Mouse (Mus musculus): ENCODE measurements around the gene Hist1h3d. TPM values are rescaled to one million over a fixed set of nuclear protein-coding genes. Genes with fewer than 3 reads are reported as not detected.
"Not testable (repeated sequence)": the region's sequence is repeated elsewhere in the genome, so short reads cannot be mapped to it uniquely, and the experiment has no call there.

The Hist1h3d gene
- polyA plus RNA-seq, 1 experiment from 2014 or later, result 1.4 TPM

DNA sequence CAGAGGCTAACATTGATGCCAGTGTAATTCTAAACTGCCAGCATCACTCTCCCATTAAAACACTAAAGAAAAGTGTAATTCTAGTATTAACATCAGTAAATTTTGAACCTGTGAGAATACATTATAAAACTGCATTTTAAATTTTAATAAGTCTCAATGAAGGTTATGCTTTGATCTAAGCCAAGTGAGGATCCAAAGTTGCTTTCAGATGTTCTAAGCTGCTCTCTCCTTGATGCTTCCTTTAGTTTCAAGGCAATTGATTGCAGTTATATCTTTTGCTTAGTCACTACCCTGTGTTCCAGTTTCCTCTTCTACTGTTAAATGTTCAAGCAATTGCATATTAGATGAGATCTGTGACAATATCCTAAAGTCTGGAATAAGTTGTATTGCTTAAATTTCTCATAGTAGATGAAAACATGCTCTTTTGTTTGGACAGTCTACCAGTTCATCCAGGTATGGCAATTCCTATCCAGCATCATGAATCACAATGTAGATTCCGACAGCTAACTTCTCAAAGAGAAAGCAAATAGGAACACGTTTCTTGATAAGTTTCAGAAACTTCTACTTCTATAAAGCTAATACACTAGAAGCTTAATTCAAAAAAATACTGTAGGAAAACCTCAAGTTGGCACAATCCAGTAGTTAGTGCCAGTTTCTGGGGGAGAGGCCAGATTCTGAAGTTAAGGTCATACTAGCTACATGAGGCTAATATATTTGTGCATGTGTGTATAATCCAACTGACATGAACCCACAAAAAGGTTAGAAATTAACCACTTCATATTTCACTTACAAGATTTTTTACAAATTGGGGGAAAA lies 3.1 kb upstream of the Hist1h3d start:
- DNase-seq (ENCODE audit: low read depth, low spot score) (no peak), ATAC-seq (no peak)
- ChIA-PET POLR2A (interaction anchor here (1.1 kb wide), 1 partner anchor 18 kb away, joined by 3 read pairs; no protein-coding TSS in a partner anchor), CTCF (no interaction called here)
- no peaks in the 10 kb centered on the region for H3K27me3 ChIP-seq
- in situ Hi-C loops (cut with MboI; ENCODE audit: low pct_unique_long_range_greater_than_20kb), result no loop called here
- TF ChIP-seq CTCF (IDR thresholded peaks at IDR 0.05), result no peak

DNA sequence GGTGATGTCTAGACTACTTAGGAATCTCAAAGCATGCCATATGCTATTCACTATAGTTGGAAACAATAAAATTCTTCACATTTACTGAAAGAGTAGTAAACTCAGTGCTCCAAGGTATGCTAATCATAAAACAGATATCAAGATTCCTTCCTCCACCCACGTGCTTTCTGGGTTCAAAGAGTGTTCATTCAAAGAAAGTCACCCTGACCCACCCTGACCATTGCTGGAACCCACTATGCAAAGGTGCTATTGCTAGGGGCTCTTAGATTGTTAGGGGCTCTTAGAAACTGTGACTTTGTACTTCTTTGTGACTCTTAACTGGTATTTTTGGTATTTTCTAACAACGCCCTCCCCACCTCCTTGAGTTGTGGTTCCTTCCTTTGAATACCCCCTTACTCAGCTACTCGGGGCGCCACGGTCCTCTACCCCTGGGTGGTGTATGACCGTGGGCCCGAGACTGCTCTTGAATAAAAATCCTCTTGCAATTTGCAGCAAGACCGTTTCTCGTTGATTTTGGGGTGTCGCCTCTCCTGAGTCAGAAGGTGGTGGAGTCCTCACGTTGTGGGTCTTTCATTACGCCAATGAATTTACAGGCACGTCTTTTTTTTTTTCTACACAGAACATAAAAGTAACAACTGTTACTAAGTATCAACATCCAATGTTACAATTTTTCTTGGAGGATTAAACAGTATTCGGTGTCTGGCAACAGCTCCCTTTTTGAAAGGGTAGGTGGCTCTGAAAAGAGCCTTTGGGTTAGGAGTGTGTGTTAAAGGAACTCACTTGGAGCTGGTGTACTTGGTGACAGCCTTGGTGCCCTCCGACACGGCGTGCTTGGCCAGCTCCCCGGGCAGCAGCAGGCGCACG lies 2.3 kb upstream of the Hist1h3d start:
- CTCF ChIA-PET; in situ Hi-C loops (cut with MboI; ENCODE audit: low pct_unique_long_range_greater_than_20kb); H3K27me3 ChIP-seq; DNase-seq (ENCODE audit: low read depth, low spot score); POLR2A ChIA-PET; ATAC-seq: not testable (repeated sequence)

DNA sequence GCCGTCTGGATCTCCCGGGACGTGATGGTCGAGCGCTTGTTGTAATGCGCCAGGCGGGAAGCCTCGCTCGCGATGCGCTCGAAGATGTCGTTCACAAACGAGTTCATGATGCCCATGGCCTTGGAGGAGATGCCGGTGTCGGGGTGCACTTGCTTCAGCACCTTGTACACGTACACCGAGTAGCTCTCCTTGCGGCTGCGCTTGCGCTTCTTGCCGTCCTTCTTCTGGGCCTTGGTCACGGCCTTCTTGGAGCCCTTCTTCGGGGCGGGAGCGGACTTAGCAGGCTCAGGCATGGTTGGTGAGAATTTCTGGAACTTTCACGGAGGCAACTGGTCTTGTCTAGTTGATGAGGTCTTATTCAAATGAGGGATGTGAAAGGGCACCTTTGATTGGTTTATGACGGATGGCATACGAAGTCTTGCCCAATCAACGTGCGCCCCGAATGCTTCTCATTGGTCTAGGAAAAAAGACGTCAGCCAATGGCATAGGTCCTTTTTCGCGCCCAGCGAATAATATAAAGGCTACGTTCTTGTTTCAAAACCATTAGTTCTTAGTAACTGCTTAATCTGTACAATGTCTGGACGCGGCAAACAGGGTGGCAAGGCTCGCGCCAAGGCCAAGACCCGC lies 1.6 kb upstream of the Hist1h3d start, which contains the start of the genes Hist1h2bf and Hist1h2ad:
TSS of gene Hist1h2bf (minus strand) at position 299 of the 627 bp plus-strand sequence.
TSS of gene Hist1h2ad (plus strand) at position 484 of the 627 bp plus-strand sequence.
- POLR2A ChIA-PET; H3K27me3 ChIP-seq; CTCF ChIA-PET; in situ Hi-C loops (cut with MboI; ENCODE audit: low pct_unique_long_range_greater_than_20kb): not testable (repeated sequence)
- DNase-seq (ENCODE audit: low read depth, low spot score) (peak; percentile 94), ATAC-seq (peak; percentile 75)

DNA sequence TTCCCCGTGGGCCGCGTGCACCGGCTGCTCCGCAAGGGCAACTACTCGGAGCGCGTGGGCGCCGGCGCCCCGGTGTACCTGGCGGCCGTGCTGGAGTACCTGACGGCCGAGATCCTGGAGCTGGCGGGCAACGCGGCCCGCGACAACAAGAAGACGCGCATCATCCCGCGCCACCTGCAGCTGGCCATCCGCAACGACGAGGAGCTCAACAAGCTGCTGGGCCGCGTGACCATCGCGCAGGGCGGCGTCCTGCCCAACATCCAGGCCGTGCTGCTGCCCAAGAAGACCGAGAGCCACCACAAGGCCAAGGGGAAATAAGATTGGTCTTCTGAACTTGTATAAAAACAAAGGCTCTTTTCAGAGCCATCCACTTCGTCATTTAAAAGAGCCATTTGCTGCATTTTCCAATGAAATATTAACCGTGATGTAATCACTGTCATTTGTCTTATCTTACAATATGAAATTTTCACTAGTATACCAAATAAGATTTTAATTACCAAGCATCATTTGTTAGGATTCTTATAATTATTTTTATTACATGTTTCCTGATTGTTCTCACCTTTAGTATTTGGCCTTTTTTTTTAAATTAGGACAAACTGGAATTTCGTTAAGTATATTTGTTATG lies 905 bp upstream of the Hist1h3d start:
- POLR2A ChIA-PET, result interaction anchor here (0.8 kb wide), 1 partner anchor 24 kb away, joined by 3 read pairs; no protein-coding TSS in a partner anchor
- CTCF ChIA-PET; DNase-seq (ENCODE audit: low read depth, low spot score); H3K27me3 ChIP-seq; ATAC-seq: not testable (repeated sequence)
- in situ Hi-C loops (cut with MboI; ENCODE audit: low pct_unique_long_range_greater_than_20kb), result loop anchor here (5.0 kb wide), 1 partner anchor 168 kb away; no protein-coding TSS in a partner anchor
- peak; percentile 17 for TF ChIP-seq CTCF (IDR thresholded peaks at IDR 0.05)

DNA sequence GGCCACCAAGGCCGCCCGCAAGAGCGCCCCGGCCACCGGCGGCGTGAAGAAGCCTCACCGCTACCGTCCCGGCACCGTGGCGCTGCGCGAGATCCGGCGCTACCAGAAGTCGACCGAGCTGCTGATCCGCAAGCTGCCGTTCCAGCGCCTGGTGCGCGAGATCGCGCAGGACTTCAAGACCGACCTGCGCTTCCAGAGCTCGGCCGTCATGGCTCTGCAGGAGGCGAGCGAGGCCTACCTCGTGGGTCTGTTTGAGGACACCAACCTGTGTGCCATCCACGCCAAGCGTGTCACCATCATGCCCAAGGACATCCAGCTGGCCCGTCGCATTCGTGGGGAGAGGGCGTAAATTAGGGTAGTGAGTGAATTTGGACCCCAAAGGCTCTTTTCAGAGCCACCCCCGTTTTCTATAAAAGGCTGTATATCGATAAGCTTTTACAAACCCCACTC lies 326 bp downstream of the Hist1h3d start:
- CTCF ChIA-PET; DNase-seq (ENCODE audit: low read depth, low spot score); H3K27me3 ChIP-seq: not testable (repeated sequence)
- peak; percentile 1 for ATAC-seq
- in situ Hi-C loops (cut with MboI; ENCODE audit: low pct_unique_long_range_greater_than_20kb), result loop anchor here (5.0 kb wide), 1 partner anchor 166 kb away; no protein-coding TSS in a partner anchor
- POLR2A ChIA-PET, result interaction anchor here (1.2 kb wide), 1 partner anchor 108 kb away, joined by 3 read pairs; the partner anchor contains the start of genes Hist1h2ac and Hist1h2bc

DNA sequence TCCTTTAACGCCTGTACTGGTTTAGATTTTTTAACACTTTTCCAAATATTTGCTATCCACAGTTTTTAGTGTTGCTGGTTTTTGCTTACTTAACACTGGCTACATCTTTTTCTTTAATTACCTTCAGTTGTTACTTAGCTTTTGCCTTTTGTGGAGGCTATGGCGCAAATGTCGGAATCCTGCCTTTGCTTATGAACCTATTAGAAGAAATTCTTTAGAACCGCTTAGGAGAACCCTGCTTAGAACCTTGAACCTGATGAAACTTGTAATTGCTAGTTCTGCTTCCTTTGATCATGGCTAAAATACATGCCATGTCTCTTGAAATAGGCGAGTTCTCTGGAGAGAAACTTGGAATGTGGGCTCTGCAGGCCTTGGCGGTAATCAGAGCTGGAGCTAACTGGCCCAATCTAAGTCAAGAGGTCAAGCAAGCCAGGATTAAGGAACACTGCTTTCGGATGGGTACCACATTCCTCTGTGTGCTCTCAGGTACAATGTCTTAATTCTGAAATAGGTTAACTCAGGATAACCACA lies 853 bp downstream of the Hist1h3d start:
- CTCF ChIA-PET, result interaction anchor here (1.2 kb wide), 1 partner anchor 11 kb away, joined by 3 read pairs; no protein-coding TSS in a partner anchor
- POLR2A ChIA-PET, result interaction anchor here (1.2 kb wide), 1 partner anchor 107 kb away, joined by 3 read pairs; the partner anchor contains the start of genes Hist1h2ac and Hist1h2bc
- in situ Hi-C loops (cut with MboI; ENCODE audit: low pct_unique_long_range_greater_than_20kb), result loop anchor here (5.0 kb wide), 1 partner anchor 166 kb away; no protein-coding TSS in a partner anchor
- no peaks in the 10 kb centered on the region for H3K27me3 ChIP-seq
- no peak for ATAC-seq
- no peak for DNase-seq (ENCODE audit: low read depth, low spot score)
- no peak for TF ChIP-seq CTCF (IDR thresholded peaks at IDR 0.05)

DNA sequence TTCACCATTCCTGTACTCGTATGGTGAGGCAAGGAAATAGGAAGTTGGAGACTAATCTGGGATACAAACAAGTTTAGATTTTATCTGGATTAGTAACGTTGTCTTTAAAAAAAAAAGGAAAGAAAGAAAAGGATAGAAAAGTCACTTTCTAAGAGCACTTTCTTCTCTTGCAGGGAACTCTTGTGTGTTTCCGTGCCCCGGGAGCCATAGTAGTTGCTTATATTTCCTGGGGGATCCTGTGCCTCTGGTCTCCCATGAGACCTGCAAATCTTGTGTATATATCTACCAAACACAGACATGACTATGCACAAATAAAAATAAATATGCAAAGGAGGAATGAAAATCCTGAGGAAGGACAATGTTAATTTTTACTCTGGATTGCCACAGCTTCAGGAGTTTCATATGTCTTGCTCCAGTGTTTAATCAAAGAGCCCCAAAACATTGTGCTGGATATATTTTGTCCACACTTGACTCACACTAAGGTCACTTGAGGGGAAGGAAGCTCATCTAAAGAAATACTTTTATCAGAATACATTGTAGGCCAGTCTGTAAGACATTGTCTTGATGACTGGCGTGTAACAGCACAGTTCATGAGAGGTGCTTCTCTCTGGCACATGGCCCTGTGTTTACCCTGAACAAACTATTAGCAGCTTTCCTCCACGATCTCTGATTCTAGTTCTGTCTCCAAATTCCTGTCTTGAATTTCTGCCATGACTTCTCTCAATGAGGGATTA lies 1.5 kb downstream of the Hist1h3d start:
- no peak for ATAC-seq

DNA sequence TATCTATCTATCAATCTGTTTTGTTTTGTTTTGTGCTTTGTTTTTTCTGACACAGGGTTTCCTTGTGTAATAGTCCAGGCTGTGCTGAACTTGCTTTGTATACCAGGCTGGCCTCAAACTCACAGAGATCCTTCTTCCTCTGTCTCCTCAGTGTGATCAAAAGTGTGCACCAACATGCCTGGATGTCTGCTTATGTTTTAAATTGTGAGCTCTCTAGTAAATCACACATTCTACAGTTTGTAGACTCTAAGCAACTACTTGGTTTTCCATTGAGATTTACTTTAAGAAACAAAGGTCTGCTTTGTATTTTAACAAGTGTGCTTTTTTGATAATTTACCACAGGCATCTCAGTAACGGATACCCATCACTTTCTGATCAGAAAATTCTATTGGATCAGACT lies 2.3 kb downstream of the Hist1h3d start:
- CTCF ChIA-PET, result no interaction called here
- no peak for TF ChIP-seq CTCF (IDR thresholded peaks at IDR 0.05)
- POLR2A ChIA-PET, result no interaction called here
- in situ Hi-C loops (cut with MboI; ENCODE audit: low pct_unique_long_range_greater_than_20kb), result loop anchor here (5.0 kb wide), 1 partner anchor 164 kb away; no protein-coding TSS in a partner anchor
- no peaks in the 10 kb centered on the region for H3K27me3 ChIP-seq
- DNase-seq (ENCODE audit: low read depth, low spot score) (no peak), ATAC-seq (no peak)

More for the DNA sequence above, 1.5 kb downstream of the Hist1h3d start:
- no peaks in the 10 kb centered on the region for H3K27me3 ChIP-seq
- TF ChIP-seq CTCF (IDR thresholded peaks at IDR 0.05), result no peak
- CTCF ChIA-PET, result interaction anchor here (1.2 kb wide), 1 partner anchor 10 kb away, joined by 3 read pairs; no protein-coding TSS in a partner anchor
- DNase-seq (ENCODE audit: low read depth, low spot score), result no peak
- in situ Hi-C loops (cut with MboI; ENCODE audit: low pct_unique_long_range_greater_than_20kb), result loop anchor here (5.0 kb wide), 1 partner anchor 165 kb away; no protein-coding TSS in a partner anchor
- POLR2A ChIA-PET, result interaction anchor here (1.2 kb wide), 1 partner anchor 107 kb away, joined by 3 read pairs; the partner anchor contains the start of genes Hist1h2ac and Hist1h2bc
